Mouse (Mus musculus) ES-Bruce4 (cell line): ENCODE measurements around the gene Gm10197.
A peak's percentile ranks its signal among the peaks of the same experiment; 100 is the strongest.

Source experiments
- CTCF ChIP-seq: IDR thresholded peaks from one replicate; pipeline ENCODE4 v1.8.1; 2011; ENCODE audit warnings: low read depth, low read length
- POLR2A ChIP-seq: IDR thresholded peaks from one replicate; pipeline ENCODE4 v1.8.1; 2011; ENCODE audit warnings: low read length; ENCODE audit not compliant: insufficient read depth

DNA sequence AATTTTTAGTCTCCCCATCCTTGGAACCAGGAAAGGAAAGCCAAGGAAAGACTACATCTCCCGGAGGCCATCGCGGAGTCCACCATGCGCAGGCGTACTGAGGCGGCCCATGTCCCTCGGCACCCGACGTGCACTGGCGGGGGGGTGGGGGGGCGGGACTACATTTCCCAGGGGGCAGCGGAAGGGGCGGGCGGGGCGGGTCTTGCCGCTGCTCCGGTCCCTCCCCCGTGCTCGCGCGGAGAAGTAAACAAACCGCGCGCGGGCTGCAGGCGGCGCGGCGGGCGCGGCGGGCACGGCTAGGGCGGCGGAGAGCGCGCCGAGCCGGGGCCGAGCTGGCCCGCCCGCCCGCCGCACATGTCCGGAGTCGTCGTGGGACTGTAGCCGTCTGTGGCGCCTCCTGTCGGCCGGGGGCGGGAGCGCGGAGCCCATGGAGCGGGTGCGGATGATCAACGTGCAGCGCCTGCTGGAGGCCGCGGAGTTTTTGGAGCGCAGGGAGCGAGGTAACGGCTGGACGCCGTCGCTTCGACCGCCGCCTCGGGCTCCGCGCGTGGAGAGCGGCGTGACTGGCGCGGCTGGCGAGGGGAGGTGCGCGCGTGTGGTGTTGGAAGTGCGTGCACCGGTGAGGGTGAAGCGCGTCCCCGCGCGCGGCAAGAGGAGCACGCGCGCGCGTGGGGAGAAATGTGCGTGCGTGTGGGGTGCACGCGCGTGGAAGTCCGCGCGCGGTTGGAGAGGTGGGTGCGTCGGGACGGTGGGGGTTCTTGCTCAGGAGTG, 42.2 kb downstream of the Gm10197 start:
- TF ChIP-seq POLR2A (no peak), CTCF (peak; percentile 45)
